Mouse (Mus musculus) hindbrain, embryonic 13.5 days (tissue): ENCODE measurements around the gene Rpl6. TPM values are rescaled to one million over a fixed set of nuclear protein-coding genes. Genes with fewer than 3 reads are reported as not detected.
A peak's percentile ranks its signal among the peaks of the same experiment; 100 is the strongest.

Experiments
- ATAC-seq: fragments of 200-750 bp; cut with Nextera tagmentation; 2 replicates; pipeline ENCODE4 v1.8.0; 2017; ENCODE audit warnings: moderate TSS enrichment; ENCODE audit not compliant: low FRiP score
- H3K27ac ChIP-seq: fragments of 300-500 bp; sonication (generic); 2 replicates; pipeline ENCODE4 v1.5.1; 2015; ENCODE audit warnings: inconsistent platforms, mild to moderate bottlenecking, moderate library complexity
- H3K27me3 ChIP-seq: fragments of 300-500 bp; sonication (generic); 2 replicates; pipeline ENCODE4 v1.6.1; 2015; ENCODE audit warnings: mild to moderate bottlenecking, inconsistent platforms
- H3K36me3 ChIP-seq: fragments of 300-500 bp; sonication (generic); 2 replicates; pipeline ENCODE4 v1.6.1; 2015; ENCODE audit warnings: mild to moderate bottlenecking, inconsistent platforms
- H3K4me1 ChIP-seq: fragments of 300-500 bp; sonication (generic); replicated peaks from 2 replicates; pipeline ENCODE4 v1.6.1; 2015; ENCODE audit warnings: inconsistent platforms
- H3K4me2 ChIP-seq: fragments of 300-500 bp; sonication (generic); 2 replicates; pipeline ENCODE4 v1.6.1; 2015; ENCODE audit warnings: inconsistent platforms, mild to moderate bottlenecking, moderate library complexity
- H3K4me3 ChIP-seq: fragments of 300-500 bp; sonication (generic); 2 replicates; pipeline ENCODE4 v1.5.1; 2015; ENCODE audit warnings: mild to moderate bottlenecking, inconsistent platforms
- H3K9ac ChIP-seq: fragments of 300-500 bp; sonication (generic); 2 replicates; pipeline ENCODE4 v1.6.1; 2015; ENCODE audit warnings: mild to moderate bottlenecking, inconsistent platforms
- H3K9me3 ChIP-seq: fragments of 300-500 bp; sonication (generic); 2 replicates; pipeline ENCODE4 v1.6.1; 2016; ENCODE audit warnings: inconsistent platforms
- WGBS: fragments of 180-500 bp; shearing (Covaris S2); methylation state at CpG from one replicate; pipeline ENCODE4 v1.1.7; 2015; 5-methylcytosine and 5-hydroxymethylcytosine counted together
- polyA plus RNA-seq: library from polyadenylated mRNA; unstranded; fragments of >200 nt; fragmentation: Nextera tagmentation; extraction: Ambion mirVana; gene quantifications from 2 replicates; pipeline ENCODE4 v1.2.1, GENCODE M21; 2015

The Rpl6 gene
- 427 and 429 TPM in 2 replicates for polyA plus RNA-seq

DNA sequence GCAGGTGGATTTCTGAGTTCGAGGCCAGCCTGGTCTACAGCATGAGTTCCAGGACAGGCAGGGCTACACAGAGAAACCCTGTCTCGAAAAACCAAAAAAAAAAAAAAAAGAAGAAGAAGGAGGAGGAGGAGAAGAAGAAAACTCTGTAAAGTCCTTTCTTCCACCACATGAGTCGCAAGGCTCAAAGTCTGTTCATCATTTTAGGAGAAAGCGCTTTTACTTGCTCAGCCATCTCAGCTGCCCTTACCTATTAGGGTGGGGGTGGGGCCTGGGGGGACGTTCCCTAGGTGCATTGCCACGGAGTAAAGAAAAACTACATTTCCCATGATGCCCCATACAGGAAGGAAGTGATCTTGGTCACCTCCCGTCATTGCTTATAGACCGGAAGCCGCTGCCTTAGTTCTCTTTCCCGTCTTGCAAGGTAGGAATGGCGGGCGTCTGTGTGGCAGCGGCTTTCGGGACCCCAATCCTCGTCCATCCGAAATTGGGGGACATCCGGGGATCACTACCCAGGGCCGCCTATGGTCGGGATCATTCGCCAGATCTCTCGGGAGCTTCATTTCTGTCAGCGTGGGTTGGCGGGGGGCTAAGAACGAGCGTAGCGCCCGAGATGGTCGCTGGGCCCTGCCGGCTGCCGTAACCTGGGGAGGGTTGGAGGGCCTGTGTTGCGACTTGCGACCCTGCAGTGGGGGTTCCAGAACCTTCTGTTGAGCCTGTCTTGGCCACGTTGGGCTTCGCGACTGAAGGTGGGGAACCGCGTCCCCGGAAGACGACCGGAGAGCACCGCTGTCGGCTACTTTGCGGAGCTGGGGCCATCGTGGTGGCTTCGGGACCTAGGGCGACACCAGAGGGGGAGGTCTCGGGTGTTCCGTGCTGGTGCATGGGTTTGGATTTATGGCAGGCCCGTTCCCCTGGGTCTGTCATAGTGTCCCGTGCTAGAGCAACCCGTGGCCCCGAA is at the start of gene Rpl6:
TSS of gene Rpl6 (plus strand) at position 350 of the 958 bp plus-strand sequence.
- no peaks in the 10 kb centered on the region for H3K9me3 ChIP-seq
- H3K4me2 ChIP-seq, result peak within 1 kb of the TSS; percentile 77
- H3K36me3 ChIP-seq, result peaks cover 39% of the 10 kb centered on the region
- peak within 1 kb of the TSS; percentile 87 for H3K27ac ChIP-seq
- H3K27me3 ChIP-seq, result no peaks in the 10 kb centered on the region
- peak within 1 kb of the TSS; percentile 96 for H3K4me3 ChIP-seq
- ATAC-seq, result peak; percentile 84
- 1% methylated on average over 51 of the region's 52 CpGs for whole genome bisulfite sequencing
- H3K4me1 ChIP-seq, result peaks cover 33% of the 10 kb centered on the region
- H3K9ac ChIP-seq, result peak within 1 kb of the TSS; percentile 100

DNA sequence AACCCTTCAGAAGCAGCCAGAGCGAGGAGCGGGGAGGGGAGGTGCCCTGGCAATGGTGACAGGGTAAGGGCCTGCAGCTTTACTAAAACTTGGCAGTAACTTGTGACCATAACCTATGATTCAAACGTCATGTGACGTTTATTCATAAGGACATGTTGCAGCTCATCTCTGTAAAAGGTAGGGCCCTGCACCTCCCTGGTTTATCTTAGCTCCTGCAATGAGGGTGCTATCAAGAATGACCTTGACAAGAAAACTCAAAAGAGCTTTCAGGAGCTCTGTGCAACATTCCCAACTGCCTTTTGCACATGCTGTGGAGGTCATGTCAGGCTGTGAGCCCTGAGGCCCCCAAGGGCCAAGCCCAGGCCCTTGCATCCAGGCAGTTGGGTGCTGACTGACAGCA is 48.2 kb upstream of the Rpl6 start:
- H3K4me3 ChIP-seq, result no peak overlapping the region
- 95% methylated on average over 4 of the region's 4 CpGs for WGBS
- peaks cover 88% of the 10 kb centered on the region for H3K36me3 ChIP-seq
- no peak overlapping the region for H3K9ac ChIP-seq
- 0 out of 2 replicates have a peak overlapping the region, but pooled peaks have one; percentile 4 for H3K27ac ChIP-seq
- no peak for ATAC-seq
- no peaks in the 10 kb centered on the region for H3K27me3 ChIP-seq
- H3K4me2 ChIP-seq, result no peak overlapping the region
- H3K4me1 ChIP-seq, result peaks cover 6% of the 10 kb centered on the region; the same call in 1 of the 2 replicates
- no peaks in the 10 kb centered on the region for H3K9me3 ChIP-seq

DNA sequence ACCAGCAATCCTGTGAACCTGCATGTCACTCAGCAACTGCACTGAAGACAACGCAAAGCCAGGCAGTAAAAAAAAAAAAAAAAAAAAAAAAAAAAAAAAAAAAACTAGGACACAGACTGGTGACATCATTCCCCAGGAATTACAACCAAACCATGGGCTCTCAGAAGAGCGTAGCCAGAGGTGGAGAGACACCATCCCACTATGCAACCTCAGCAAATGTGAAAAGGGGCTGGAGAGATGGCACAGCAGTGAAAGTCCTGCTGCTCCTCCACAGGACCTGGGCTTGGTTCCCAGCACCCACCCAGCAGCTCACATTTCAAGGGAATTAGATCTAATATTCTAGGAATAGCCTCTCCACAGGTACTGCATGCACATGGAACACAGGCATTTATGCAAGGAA is 47.3 kb upstream of the Rpl6 start:
- no peak for ATAC-seq
- Histone ChIP-seq H3K9ac (no peak overlapping the region), H3K36me3 (peaks cover 88% of the 10 kb centered on the region), H3K27ac (no peak overlapping the region), H3K4me3 (no peak overlapping the region), H3K9me3 (no peaks in the 10 kb centered on the region), H3K4me2 (no peak overlapping the region), H3K4me1 (peaks cover 6% of the 10 kb centered on the region; the same call in 1 of the 2 replicates), H3K27me3 (no peaks in the 10 kb centered on the region)
- WGBS, result 91% methylated on average over 2 of the region's 2 CpGs

DNA sequence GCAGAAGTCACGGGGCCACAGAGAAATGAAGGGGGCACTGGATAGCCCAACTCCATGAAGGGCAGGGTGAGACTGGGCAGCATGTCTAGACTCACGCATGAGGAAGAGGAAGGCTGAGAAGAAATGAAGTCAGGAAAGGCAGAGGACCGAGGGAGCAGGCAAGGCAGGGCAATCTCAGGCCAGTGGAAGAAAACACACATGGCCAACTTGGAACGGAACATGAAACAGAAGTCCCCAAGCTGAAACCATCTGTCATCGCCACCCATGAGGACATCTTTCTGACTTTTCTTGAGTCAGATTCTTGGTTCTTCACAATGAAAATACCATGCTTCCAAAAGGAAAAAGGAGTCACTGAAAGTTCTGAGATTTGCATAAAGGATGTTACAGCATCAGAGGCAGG is 46.8 kb upstream of the Rpl6 start:
- H3K27ac ChIP-seq, result no peak overlapping the region
- H3K9me3 ChIP-seq, result no peaks in the 10 kb centered on the region
- WGBS, result 98% methylated on average over 5 of the region's 5 CpGs
- ATAC-seq, result no peak
- H3K36me3 ChIP-seq, result peaks cover 88% of the 10 kb centered on the region
- H3K4me3 ChIP-seq, result no peak overlapping the region
- no peaks in the 10 kb centered on the region for H3K27me3 ChIP-seq
- no peak overlapping the region for H3K9ac ChIP-seq
- peaks cover 6% of the 10 kb centered on the region; the same call in 1 of the 2 replicates for H3K4me1 ChIP-seq
- H3K4me2 ChIP-seq, result no peak overlapping the region

DNA sequence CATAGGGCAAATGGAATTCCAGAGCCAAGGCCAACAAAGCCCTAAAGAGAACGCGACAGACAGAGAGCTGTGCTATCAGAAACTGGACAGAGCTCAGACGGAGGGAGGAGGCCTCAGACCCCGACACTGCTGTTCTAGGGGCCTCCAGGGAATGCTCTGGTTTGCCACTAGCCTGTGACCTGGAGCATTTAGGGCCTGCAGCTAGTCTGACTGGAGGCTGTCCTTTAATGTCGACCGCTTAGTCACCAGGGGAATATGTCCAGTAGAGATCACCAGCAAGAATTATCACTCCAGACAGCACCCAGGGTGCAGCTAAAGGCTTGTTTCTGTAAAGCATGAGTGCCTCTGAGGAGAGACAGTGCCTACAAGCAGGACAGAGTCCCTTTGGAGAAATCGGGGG is 45.3 kb upstream of the Rpl6 start:
- H3K9me3 ChIP-seq, result no peaks in the 10 kb centered on the region
- no peaks in the 10 kb centered on the region for H3K27me3 ChIP-seq
- H3K9ac ChIP-seq, result no peak overlapping the region
- 83% methylated on average over 7 of the region's 7 CpGs for WGBS
- H3K36me3 ChIP-seq, result peaks cover 88% of the 10 kb centered on the region
- no peak overlapping the region for H3K4me2 ChIP-seq
- no peak overlapping the region for H3K4me3 ChIP-seq
- H3K4me1 ChIP-seq, result peaks cover 6% of the 10 kb centered on the region; the same call in 1 of the 2 replicates
- no peak overlapping the region for H3K27ac ChIP-seq
- no peak for ATAC-seq

DNA sequence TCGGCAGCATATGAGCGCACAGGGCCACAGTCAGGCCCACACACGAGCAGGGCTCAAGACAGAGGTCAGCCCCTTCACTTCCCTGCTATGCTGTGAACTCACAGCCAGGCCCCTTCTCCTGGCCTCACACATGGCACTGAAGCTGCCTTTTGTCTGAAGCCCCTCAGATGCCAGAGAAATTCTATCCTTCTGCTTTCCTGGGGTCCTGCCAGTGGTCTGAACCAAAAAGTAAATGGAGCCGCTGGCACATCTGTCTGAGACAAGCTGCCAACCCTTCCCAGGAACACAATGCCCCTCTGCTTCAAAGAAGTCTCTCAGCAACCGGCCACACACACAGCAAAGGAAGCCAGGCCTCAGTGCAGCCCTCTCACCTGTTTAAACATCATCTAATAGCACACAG is 42.0 kb upstream of the Rpl6 start:
- H3K36me3 ChIP-seq, result peaks cover 94% of the 10 kb centered on the region
- no peaks in the 10 kb centered on the region for H3K9me3 ChIP-seq
- no peak overlapping the region for H3K4me2 ChIP-seq
- no peak overlapping the region for H3K4me3 ChIP-seq
- no peak overlapping the region for H3K9ac ChIP-seq
- WGBS, result 81% methylated on average over 5 of the region's 5 CpGs
- H3K4me1 ChIP-seq, result peaks cover 6% of the 10 kb centered on the region; the same call in 1 of the 2 replicates
- H3K27ac ChIP-seq, result no peak overlapping the region
- no peaks in the 10 kb centered on the region for H3K27me3 ChIP-seq
- ATAC-seq, result no peak

DNA sequence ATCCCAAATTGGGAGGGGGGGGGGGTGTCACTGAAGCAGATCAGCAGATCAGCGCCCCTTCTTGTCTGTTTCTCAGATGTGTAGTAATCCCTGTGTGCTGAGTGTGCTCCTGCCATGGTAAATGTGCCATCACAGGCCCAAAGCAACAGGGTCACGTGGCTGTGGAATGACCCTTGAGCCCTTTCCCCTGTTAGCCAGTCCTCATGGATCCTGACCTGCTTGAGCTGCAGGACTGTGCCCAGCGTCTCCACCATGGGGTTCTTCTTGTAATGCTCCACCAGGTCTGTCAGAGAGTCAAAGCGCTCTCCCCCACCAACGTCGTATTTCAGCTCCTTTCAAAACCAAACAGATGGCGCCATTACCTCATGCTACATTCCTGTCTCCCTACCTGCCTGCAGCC is 41.4 kb upstream of the Rpl6 start:
- no peak overlapping the region for H3K27ac ChIP-seq
- WGBS, result 87% methylated on average over 7 of the region's 7 CpGs
- H3K4me3 ChIP-seq, result no peak overlapping the region
- no peaks in the 10 kb centered on the region for H3K9me3 ChIP-seq
- no peaks in the 10 kb centered on the region for H3K27me3 ChIP-seq
- no peak overlapping the region for H3K9ac ChIP-seq
- H3K4me1 ChIP-seq, result peaks cover 6% of the 10 kb centered on the region; the same call in 1 of the 2 replicates
- ATAC-seq, result no peak
- peaks cover 92% of the 10 kb centered on the region for H3K36me3 ChIP-seq
- H3K4me2 ChIP-seq, result no peak overlapping the region

DNA sequence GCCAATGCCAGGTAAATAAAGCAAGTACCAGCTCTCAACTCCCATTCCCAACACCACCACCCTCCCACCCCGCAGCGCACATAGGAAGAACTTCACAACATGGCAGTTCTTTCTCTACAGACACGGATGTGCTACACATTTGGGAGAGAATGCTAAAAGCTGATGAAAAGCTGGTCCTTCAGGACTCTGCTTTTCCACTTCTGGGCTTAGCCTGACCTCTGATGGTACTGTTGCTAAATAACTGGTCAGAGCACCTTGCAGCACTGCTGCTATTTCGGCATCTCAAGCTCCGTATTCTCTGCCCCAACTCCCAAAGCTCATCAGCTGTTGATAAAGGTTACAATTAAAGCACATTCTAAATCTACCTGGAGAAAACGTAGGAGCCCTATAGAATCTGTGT is 37.4 kb upstream of the Rpl6 start:
- 97% methylated on average over 6 of the region's 6 CpGs for WGBS
- peaks cover 80% of the 10 kb centered on the region for H3K36me3 ChIP-seq

DNA sequence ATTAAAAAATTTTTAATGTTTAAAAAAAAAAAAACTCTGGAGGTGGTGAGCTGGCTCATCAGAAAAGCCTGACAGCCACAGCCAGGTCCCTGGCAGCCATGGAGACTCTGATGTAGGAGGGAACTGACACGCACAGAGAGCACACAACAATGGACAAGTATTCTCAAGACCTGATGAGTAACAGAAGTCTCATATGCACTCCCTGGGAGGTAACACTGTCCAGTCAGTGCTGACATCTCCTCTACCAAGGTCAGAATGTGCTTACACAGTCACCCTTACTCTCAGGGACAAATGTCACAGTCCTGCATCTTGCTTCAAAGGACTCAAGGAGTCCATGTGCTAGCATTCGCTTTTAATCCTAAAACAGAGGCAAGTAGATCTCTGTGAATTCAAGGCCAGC is 34.7 kb upstream of the Rpl6 start:
- no peak overlapping the region for H3K9ac ChIP-seq
- H3K9me3 ChIP-seq, result no peaks in the 10 kb centered on the region
- no peak overlapping the region for H3K27ac ChIP-seq
- H3K4me2 ChIP-seq, result no peak overlapping the region
- WGBS, result 93% methylated on average over 2 of the region's 2 CpGs
- H3K4me1 ChIP-seq, result no peaks in the 10 kb centered on the region
- peaks cover 52% of the 10 kb centered on the region for H3K36me3 ChIP-seq
- H3K27me3 ChIP-seq, result no peaks in the 10 kb centered on the region
- no peak overlapping the region for H3K4me3 ChIP-seq
- ATAC-seq, result no peak

More for the DNA sequence above, 37.4 kb upstream of the Rpl6 start:
- Histone ChIP-seq H3K4me2 (no peak overlapping the region), H3K27me3 (no peaks in the 10 kb centered on the region), H3K4me3 (no peak overlapping the region), H3K4me1 (no peaks in the 10 kb centered on the region), H3K9me3 (no peaks in the 10 kb centered on the region), H3K27ac (no peak overlapping the region), H3K9ac (no peak overlapping the region)
- no peak for ATAC-seq

DNA sequence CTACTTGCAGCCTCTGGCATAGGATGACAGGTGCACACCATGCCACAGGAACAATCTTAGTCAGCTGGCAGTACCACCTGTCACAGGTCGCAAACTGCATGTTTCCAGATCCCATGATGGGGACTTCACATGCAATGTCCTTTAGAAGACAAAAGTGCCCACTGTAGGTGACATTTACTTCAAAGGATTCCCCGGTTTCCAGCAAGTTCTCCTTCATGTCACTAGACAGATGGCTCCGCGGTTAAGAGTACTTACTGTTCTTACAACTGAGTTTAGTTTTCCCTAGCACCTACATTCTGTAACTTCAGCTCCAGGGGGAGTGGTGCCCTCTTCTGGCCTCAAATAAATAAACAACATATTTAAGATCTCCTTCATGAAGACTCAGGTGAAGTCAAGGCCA is 31.4 kb upstream of the Rpl6 start:
- H3K4me1 ChIP-seq, result no peaks in the 10 kb centered on the region
- H3K4me2 ChIP-seq, result no peak overlapping the region
- no peak overlapping the region for H3K9ac ChIP-seq
- no peak for ATAC-seq
- H3K36me3 ChIP-seq, result peaks cover 25% of the 10 kb centered on the region
- H3K27ac ChIP-seq, result no peak overlapping the region
- WGBS, result 94% methylated on average over 4 of the region's 4 CpGs
- H3K4me3 ChIP-seq, result no peak overlapping the region
- no peaks in the 10 kb centered on the region for H3K27me3 ChIP-seq
- H3K9me3 ChIP-seq, result no peaks in the 10 kb centered on the region

DNA sequence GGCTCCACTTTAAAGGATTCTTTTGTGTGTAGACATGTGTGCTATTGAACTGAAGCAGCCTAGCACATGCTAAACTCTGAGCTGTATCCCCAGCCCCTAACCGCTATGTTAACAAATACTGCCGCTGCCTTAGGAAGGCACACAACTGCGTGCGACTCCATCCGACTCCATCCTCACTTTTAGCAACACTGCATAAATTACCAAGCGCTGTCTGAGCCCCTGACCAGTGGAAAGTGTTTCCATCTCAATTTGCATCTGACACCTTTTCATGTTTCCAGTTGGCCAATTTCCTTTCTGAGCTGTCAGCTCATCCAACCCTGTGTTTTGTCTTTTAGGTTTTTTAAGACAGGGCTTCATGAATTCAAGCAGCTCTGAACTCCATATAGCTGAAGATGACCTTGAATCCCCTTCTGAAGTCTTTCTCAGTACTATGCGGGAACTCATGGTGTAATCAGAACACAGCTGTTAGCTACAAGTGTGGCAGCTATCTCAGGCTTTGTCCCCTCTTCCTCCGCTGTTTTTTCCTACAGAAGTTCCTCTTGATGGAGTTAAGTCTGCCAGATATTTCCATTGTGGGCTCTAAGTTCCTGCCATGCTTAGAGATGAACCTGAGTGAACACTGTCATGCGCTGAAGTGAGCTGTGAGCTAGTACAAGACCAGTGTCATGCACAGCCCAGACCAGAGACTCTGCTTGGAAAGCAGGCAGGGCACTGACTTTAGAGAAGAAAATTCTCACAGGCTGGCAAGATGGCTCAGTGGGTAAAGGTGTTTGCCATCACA is 25.0 kb upstream of the Rpl6 start:
- no peak overlapping the region for H3K4me3 ChIP-seq
- H3K4me1 ChIP-seq, result peaks cover 30% of the 10 kb centered on the region
- no peak for ATAC-seq
- no peak overlapping the region for H3K9ac ChIP-seq
- WGBS, result 60% methylated on average over 9 of the region's 9 CpGs
- no peaks in the 10 kb centered on the region for H3K9me3 ChIP-seq
- H3K4me2 ChIP-seq, result no peak overlapping the region
- no peaks in the 10 kb centered on the region for H3K27me3 ChIP-seq
- 0 out of 2 replicates have a peak overlapping the region, but pooled peaks have one; percentile 19 for H3K27ac ChIP-seq
- H3K36me3 ChIP-seq, result 0 out of 2 replicates have a peak, but pooled peaks cover 2% of the 10 kb centered on the region

DNA sequence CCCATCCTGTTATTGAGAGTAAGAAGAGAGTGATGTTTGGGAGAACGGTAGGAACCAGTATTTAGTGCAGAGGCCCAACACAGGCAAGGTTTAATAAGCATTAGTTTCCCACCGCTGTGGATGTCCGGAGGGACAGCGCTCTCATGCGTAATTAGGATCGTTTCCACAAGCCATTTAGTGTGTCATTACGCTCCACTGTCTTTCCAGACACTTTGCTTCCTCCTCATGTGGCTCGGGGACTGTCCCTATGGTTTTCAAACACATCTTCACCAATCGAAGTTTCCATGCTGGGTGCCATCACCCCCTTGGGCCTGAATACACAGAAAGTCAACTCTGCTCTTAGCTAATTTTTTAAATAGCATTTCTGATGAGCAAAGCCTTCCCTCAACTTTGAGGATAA is 21.0 kb upstream of the Rpl6 start:
- peaks cover 70% of the 10 kb centered on the region for H3K4me1 ChIP-seq
- ATAC-seq, result no peak
- no peak overlapping the region for H3K4me3 ChIP-seq
- no peak overlapping the region for H3K27ac ChIP-seq
- WGBS, result 63% methylated on average over 9 of the region's 9 CpGs
- no peaks in the 10 kb centered on the region for H3K9me3 ChIP-seq
- no peaks in the 10 kb centered on the region for H3K36me3 ChIP-seq
- H3K4me2 ChIP-seq, result no peak overlapping the region
- H3K27me3 ChIP-seq, result no peaks in the 10 kb centered on the region
- H3K9ac ChIP-seq, result no peak overlapping the region
